Mouse (Mus musculus): ENCODE data around the gene Nudt14. TPM values are rescaled to one million over a fixed set of nuclear protein-coding genes. Genes with fewer than 3 reads are reported as not detected.
A peak's percentile ranks its signal among the peaks of the same experiment; 100 is the strongest.

Nudt14 gene
- polyA plus RNA-seq, 1 experiment from 2014 or later: 57.6 TPM

- no peak for DNase-seq (ENCODE audit: low spot score)
- H3K4me2 ChIP-seq (ENCODE audit: low read depth, low read length, severe bottlenecking): no peak overlapping the region
- H3K27me3 ChIP-seq (ENCODE audit: control insufficient read depth, insufficient read depth, low read length): no peaks in the 10 kb centered on the region
Observed at GRCm38 (mm10) chr12:112940710-112941109, 1.2 kb downstream of the Nudt14 start.

DNA sequence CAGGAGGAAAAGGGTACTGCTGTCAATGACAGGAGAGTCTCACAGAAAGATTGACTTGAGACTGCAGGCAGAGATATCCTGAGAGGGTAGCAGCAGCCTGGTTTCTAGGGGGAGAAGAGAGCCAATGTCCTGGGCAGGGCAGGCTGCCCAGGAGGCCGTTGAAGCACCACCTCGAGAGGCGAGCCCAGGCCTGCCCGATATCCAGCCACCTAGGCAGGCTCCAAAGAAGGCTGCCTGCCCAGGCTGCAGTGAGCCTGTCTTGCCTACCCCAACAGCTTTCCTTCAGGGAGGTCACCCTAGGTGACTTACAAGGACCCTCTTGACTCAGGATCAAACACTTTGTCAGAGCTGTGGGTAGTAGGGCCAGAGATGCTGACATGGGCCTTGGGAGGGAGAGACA, 1.7 kb downstream of the Nudt14 start:
- no peak overlapping the region for H3K4me3 ChIP-seq (ENCODE audit: low read depth, low read length)
- H3K27ac ChIP-seq (ENCODE audit: low read depth, low read length): no peak overlapping the region
- no peak overlapping the region for H3K4me2 ChIP-seq (ENCODE audit: low read depth, low read length, severe bottlenecking)
- no peak for DNase-seq (ENCODE audit: low spot score)
- 96% methylated on average over 4 of the region's 4 CpGs for whole genome bisulfite sequencing
- no peak overlapping the region for H3K9ac ChIP-seq (ENCODE audit: low read length)
- no peaks in the 10 kb centered on the region for H3K36me3 ChIP-seq (ENCODE audit: control insufficient read depth, insufficient read depth, low read length)
- no peak for ATAC-seq (replicated peaks; ENCODE audit: low FRiP score)
- peaks cover 2% of the 10 kb centered on the region; the same call in 1 of the 2 replicates for H3K4me1 ChIP-seq (replicated peaks; ENCODE audit: control insufficient read depth, insufficient read depth, low read length)
- no peaks in the 10 kb centered on the region for H3K9me3 ChIP-seq (ENCODE audit: control insufficient read depth, low read length)
- no peaks in the 10 kb centered on the region for H3K27me3 ChIP-seq (ENCODE audit: control insufficient read depth, insufficient read depth, low read length)

More at GRCm38 (mm10) chr12:112940710-112941109, 1.2 kb downstream of the Nudt14 start:
- Histone ChIP-seq H3K27ac (ENCODE audit: low read depth, low read length) (no peak overlapping the region), H3K9me3 (ENCODE audit: control insufficient read depth, low read length) (no peaks in the 10 kb centered on the region), H3K36me3 (ENCODE audit: control insufficient read depth, insufficient read depth, low read length) (no peaks in the 10 kb centered on the region), H3K4me1 (replicated peaks; ENCODE audit: control insufficient read depth, insufficient read depth, low read length) (peaks cover 2% of the 10 kb centered on the region; the same call in 1 of the 2 replicates), H3K4me3 (ENCODE audit: low read depth, low read length) (no peak overlapping the region), H3K9ac (ENCODE audit: low read length) (no peak overlapping the region)
- 87% methylated on average over 9 of the region's 9 CpGs for WGBS
- ATAC-seq (replicated peaks; ENCODE audit: low FRiP score): no peak

- H3K9me3 ChIP-seq (ENCODE audit: control insufficient read depth, low read length): no peaks in the 10 kb centered on the region
- WGBS: 58% methylated on average over 10 of the region's 10 CpGs
- H3K27ac ChIP-seq (ENCODE audit: low read depth, low read length): no peak overlapping the region
- no peak overlapping the region for H3K4me2 ChIP-seq (ENCODE audit: low read depth, low read length, severe bottlenecking)
- H3K4me3 ChIP-seq (ENCODE audit: low read depth, low read length): no peak overlapping the region
- 0 out of 2 replicates have a peak overlapping the region, but pooled peaks have one; percentile 0 for H3K9ac ChIP-seq (ENCODE audit: low read length)
- peaks cover 2% of the 10 kb centered on the region; the same call in 1 of the 2 replicates for H3K4me1 ChIP-seq (replicated peaks; ENCODE audit: control insufficient read depth, insufficient read depth, low read length)
- H3K27me3 ChIP-seq (ENCODE audit: control insufficient read depth, insufficient read depth, low read length): no peaks in the 10 kb centered on the region
- no peak for ATAC-seq (replicated peaks; ENCODE audit: low FRiP score)
- DNase-seq (ENCODE audit: low spot score): peak; percentile 70
- H3K36me3 ChIP-seq (ENCODE audit: control insufficient read depth, insufficient read depth, low read length): no peaks in the 10 kb centered on the region
Observed at GRCm38 (mm10) chr12:112938873-112939565, 2.9 kb downstream of the Nudt14 start.

DNA sequence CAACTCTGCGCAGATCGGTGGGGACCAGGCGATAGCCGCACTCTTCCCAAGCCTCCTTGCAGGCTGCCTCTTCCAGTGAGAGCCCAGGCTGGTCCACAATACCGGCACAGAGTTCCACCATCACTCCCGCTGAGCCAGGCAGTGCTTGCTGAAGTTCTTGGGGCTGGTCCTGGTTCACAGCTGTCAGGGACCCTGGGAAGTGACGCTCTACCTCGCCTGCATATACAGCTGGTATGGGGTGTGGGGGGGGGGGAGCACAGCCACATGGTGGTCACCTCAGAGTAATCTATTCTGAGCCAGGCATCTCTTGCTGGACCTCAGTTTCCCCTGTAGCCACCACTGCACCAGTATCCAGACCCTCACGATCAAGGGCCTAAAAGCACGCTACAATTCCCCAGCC, 3.6 kb downstream of the Nudt14 start:
- H3K4me1 ChIP-seq (replicated peaks; ENCODE audit: control insufficient read depth, insufficient read depth, low read length): peaks cover 2% of the 10 kb centered on the region; the same call in 1 of the 2 replicates
- H3K36me3 ChIP-seq (ENCODE audit: control insufficient read depth, insufficient read depth, low read length): no peaks in the 10 kb centered on the region
- no peak overlapping the region for H3K9ac ChIP-seq (ENCODE audit: low read length)
- no peak overlapping the region for H3K27ac ChIP-seq (ENCODE audit: low read depth, low read length)
- H3K4me3 ChIP-seq (ENCODE audit: low read depth, low read length): no peak overlapping the region
- no peak for ATAC-seq (replicated peaks; ENCODE audit: low FRiP score)
- no peaks in the 10 kb centered on the region for H3K27me3 ChIP-seq (ENCODE audit: control insufficient read depth, insufficient read depth, low read length)
- no peak overlapping the region for H3K4me2 ChIP-seq (ENCODE audit: low read depth, low read length, severe bottlenecking)
- 85% methylated on average over 10 of the region's 10 CpGs for WGBS
- no peak for DNase-seq (ENCODE audit: low spot score)
- no peaks in the 10 kb centered on the region for H3K9me3 ChIP-seq (ENCODE audit: control insufficient read depth, low read length)

DNA sequence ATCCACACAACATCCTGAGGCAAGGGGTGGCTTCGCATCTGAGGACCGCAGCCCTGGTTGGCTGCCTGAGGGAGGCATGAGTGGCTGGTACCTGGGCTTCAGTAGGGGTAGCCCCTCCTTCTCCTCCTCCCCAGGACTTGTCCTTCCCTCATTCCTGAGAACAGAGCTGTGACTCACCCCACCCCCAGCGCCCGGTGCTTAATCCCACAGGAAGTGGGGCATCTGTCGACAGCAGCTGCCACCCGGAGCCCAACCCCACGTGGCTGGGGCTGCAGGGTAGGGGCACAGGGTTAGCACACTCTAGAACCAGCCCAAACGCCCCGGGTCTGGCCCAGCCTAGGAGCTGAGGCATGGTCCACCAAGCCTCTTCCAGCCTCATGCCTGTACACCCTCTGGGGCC, 4.0 kb downstream of the Nudt14 start:
- no peak overlapping the region for H3K27ac ChIP-seq (ENCODE audit: low read depth, low read length)
- DNase-seq (ENCODE audit: low spot score): no peak
- H3K4me2 ChIP-seq (ENCODE audit: low read depth, low read length, severe bottlenecking): no peak overlapping the region
- peaks cover 2% of the 10 kb centered on the region; the same call in 1 of the 2 replicates for H3K4me1 ChIP-seq (replicated peaks; ENCODE audit: control insufficient read depth, insufficient read depth, low read length)
- H3K4me3 ChIP-seq (ENCODE audit: low read depth, low read length): no peak overlapping the region
- no peaks in the 10 kb centered on the region for H3K36me3 ChIP-seq (ENCODE audit: control insufficient read depth, insufficient read depth, low read length)
- no peaks in the 10 kb centered on the region for H3K27me3 ChIP-seq (ENCODE audit: control insufficient read depth, insufficient read depth, low read length)
- no peak overlapping the region; the same call in 1 of the 2 replicates for H3K9ac ChIP-seq (ENCODE audit: low read length)
- WGBS: 51% methylated on average over 9 of the region's 9 CpGs
- ATAC-seq (replicated peaks; ENCODE audit: low FRiP score): no peak
- no peaks in the 10 kb centered on the region for H3K9me3 ChIP-seq (ENCODE audit: control insufficient read depth, low read length)

DNA sequence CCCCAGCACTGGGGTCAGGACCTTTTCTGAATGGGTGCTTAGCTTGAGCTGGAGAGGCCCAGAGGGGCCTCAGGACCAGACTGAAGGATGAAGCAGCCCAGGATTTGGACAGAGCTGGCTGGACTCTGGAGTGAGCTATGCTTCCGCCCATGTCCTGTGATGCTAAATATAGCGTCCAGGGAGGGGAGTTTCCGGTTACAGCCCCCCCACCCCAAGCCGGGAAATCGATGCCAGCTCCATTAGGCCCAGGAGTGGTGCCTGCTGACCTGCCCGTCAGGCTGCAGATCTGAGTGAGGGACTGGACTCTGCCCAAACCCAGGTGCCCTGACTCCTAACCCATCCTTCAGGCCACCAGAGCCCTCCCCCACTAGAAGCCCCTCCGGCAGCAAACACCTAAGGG, 9.3 kb downstream of the Nudt14 start:
- Histone ChIP-seq H3K9ac (ENCODE audit: low read length) (no peak overlapping the region), H3K4me3 (ENCODE audit: low read depth, low read length) (no peak overlapping the region), H3K27ac (ENCODE audit: low read depth, low read length) (no peak overlapping the region), H3K36me3 (ENCODE audit: control insufficient read depth, insufficient read depth, low read length) (no peaks in the 10 kb centered on the region), H3K4me1 (replicated peaks; ENCODE audit: control insufficient read depth, insufficient read depth, low read length) (peaks cover 13% of the 10 kb centered on the region; the same call in 1 of the 2 replicates), H3K4me2 (ENCODE audit: low read depth, low read length, severe bottlenecking) (no peak overlapping the region), H3K9me3 (ENCODE audit: control insufficient read depth, low read length) (no peaks in the 10 kb centered on the region), H3K27me3 (ENCODE audit: control insufficient read depth, insufficient read depth, low read length) (peaks cover 31% of the 10 kb centered on the region)
- WGBS: 54% methylated on average over 7 of the region's 7 CpGs
- no peak for DNase-seq (ENCODE audit: low spot score)
- ATAC-seq (replicated peaks; ENCODE audit: low FRiP score): no peak

GRCm38 (mm10) chr12:112929562-112930352, 12.2 kb downstream of the Nudt14 start, which contains the start of gene Jag2:
Jag2 (minus strand) TSS chr12:112929776.
- Histone ChIP-seq H3K27ac (ENCODE audit: low read depth, low read length) (no peak within 1 kb of the TSS), H3K4me2 (ENCODE audit: low read depth, low read length, severe bottlenecking) (peak within 1 kb of the TSS; percentile 82), H3K4me3 (ENCODE audit: low read depth, low read length) (peak within 1 kb of the TSS; percentile 54), H3K27me3 (ENCODE audit: control insufficient read depth, insufficient read depth, low read length) (peaks cover 33% of the 10 kb centered on the region), H3K9ac (ENCODE audit: low read length) (peak within 1 kb of the TSS; percentile 51), H3K4me1 (replicated peaks; ENCODE audit: control insufficient read depth, insufficient read depth, low read length) (peaks cover 13% of the 10 kb centered on the region; the same call in 1 of the 2 replicates), H3K36me3 (ENCODE audit: control insufficient read depth, insufficient read depth, low read length) (no peaks in the 10 kb centered on the region), H3K9me3 (ENCODE audit: control insufficient read depth, low read length) (no peaks in the 10 kb centered on the region)
- ATAC-seq (replicated peaks; ENCODE audit: low FRiP score) (peak; percentile 45), DNase-seq (ENCODE audit: low spot score) (peak; percentile 79)
- WGBS: under 1% methylated on average over 50 of the region's 85 CpGs

DNA sequence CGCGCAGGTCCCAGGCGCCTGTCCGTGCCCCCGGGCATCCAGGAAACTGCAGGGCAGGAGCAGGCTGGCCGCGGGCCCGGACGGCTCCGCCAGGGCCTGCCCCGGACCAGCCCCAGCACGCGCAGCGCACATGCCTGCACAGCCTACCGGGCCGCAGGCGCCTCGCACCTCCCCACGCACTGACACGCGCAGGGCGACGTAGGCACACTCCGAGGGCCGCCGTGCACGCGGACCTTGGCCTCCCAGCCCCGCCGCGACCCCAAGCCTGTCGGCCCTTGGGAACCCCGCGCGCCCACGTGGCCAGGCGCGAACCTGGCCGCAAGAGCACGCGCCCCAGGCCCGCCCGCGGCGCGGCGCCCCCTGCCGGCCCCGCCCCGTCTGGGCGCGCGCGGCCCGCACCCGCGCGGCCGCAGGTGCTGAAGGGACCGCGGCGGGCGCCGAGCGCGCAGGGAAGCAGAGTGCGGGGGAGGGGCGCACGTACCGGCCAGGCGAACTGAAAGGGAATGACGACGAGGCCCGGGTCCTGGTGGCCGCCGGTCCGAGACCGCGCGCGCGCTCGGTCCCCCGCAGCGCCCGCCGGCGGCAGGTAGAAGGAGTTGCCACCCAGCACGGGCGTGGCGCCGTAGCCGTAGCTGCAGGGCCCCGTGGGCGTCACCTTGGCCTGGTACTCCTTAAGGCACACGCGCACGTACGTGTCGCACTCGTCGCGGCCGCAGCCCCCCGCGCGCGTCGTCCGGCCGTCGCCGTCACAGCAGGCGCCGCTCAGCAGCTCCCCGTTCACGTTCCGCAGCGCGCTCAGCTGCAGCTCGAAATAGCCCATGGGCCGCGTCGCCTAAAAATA, 13.3 kb downstream of the Nudt14 start:
- 2% methylated on average over 100 of the region's 124 CpGs for WGBS
- peak; percentile 40 for ATAC-seq (replicated peaks; ENCODE audit: low FRiP score)
- H3K9ac ChIP-seq (ENCODE audit: low read length): peak overlapping the region; percentile 51

More for the DNA sequence above, 13.3 kb downstream of the Nudt14 start:
- Histone ChIP-seq H3K9me3 (ENCODE audit: control insufficient read depth, low read length) (no peaks in the 10 kb centered on the region), H3K36me3 (ENCODE audit: control insufficient read depth, insufficient read depth, low read length) (no peaks in the 10 kb centered on the region), H3K4me3 (ENCODE audit: low read depth, low read length) (peak overlapping the region; percentile 54), H3K27me3 (ENCODE audit: control insufficient read depth, insufficient read depth, low read length) (peaks cover 33% of the 10 kb centered on the region), H3K27ac (ENCODE audit: low read depth, low read length) (no peak overlapping the region), H3K4me1 (replicated peaks; ENCODE audit: control insufficient read depth, insufficient read depth, low read length) (peaks cover 13% of the 10 kb centered on the region; the same call in 1 of the 2 replicates), H3K4me2 (ENCODE audit: low read depth, low read length, severe bottlenecking) (peak overlapping the region; percentile 82)
- peak; percentile 71 for DNase-seq (ENCODE audit: low spot score)

All from forebrain, embryonic 11.5 days (tissue).